Mouse (Mus musculus): ENCODE measurements at regions not wholly inside any gene's neighbourhood (a gene's known extent, or its start where the extent isn't known, plus 50 kb on each side); places are given as distances from the start of the nearest gene placed in this dataset.

- no peak for ATAC-seq (ENCODE audit: low FRiP score)
- no peaks in the 10 kb centered on the region for H3K27me3 ChIP-seq
- no peaks in the 10 kb centered on the region for H3K4me1 ChIP-seq (replicated peaks)
- H3K9ac ChIP-seq = no peak overlapping the region
- no peak overlapping the region for H3K4me2 ChIP-seq
- no peaks in the 10 kb centered on the region for H3K9me3 ChIP-seq
- H3K36me3 ChIP-seq = no peaks in the 10 kb centered on the region
- no peak overlapping the region for H3K4me3 ChIP-seq
- WGBS = 54% methylated on average over 3 of the region's 3 CpGs
- H3K27ac ChIP-seq = no peak overlapping the region
Observed at GRCm38 (mm10) chr19:54557984-54558383, 514.0 kb downstream of the Adra2a start.

- Histone ChIP-seq H3K36me3 (no peaks in the 10 kb centered on the region), H3K9me3 (no peaks in the 10 kb centered on the region), H3K27ac (no peak overlapping the region), H3K9ac (no peak overlapping the region), H3K4me2 (no peak overlapping the region), H3K4me1 (replicated peaks) (peaks cover 11% of the 10 kb centered on the region), H3K4me3 (no peak overlapping the region), H3K27me3 (no peaks in the 10 kb centered on the region)
- WGBS = 97% methylated on average over 2 of the region's 2 CpGs
- ATAC-seq (ENCODE audit: low FRiP score) = no peak
Observed at GRCm38 (mm10) chr19:54583574-54583973, 539.6 kb downstream of the Adra2a start.

GRCm38 (mm10) chr19:54584687-54585237, 540.8 kb downstream of the Adra2a start:
- Histone ChIP-seq H3K27ac (no peak overlapping the region), H3K4me3 (no peak overlapping the region), H3K9ac (no peak overlapping the region), H3K36me3 (no peaks in the 10 kb centered on the region), H3K27me3 (no peaks in the 10 kb centered on the region), H3K9me3 (no peaks in the 10 kb centered on the region), H3K4me2 (no peak overlapping the region), H3K4me1 (replicated peaks) (peaks cover 11% of the 10 kb centered on the region)
- WGBS = 48% methylated on average over 3 of the region's 3 CpGs
- ATAC-seq (ENCODE audit: low FRiP score) = no peak

GRCm38 (mm10) chr19:54585326-54585725, 541.4 kb downstream of the Adra2a start:
- no peak overlapping the region for H3K4me2 ChIP-seq
- H3K4me3 ChIP-seq = no peak overlapping the region
- peaks cover 11% of the 10 kb centered on the region for H3K4me1 ChIP-seq (replicated peaks)
- H3K27me3 ChIP-seq = no peaks in the 10 kb centered on the region
- H3K27ac ChIP-seq = no peak overlapping the region
- no peaks in the 10 kb centered on the region for H3K9me3 ChIP-seq
- WGBS = 65% methylated on average over 1 of the region's 1 CpGs
- no peak for ATAC-seq (ENCODE audit: low FRiP score)
- no peak overlapping the region for H3K9ac ChIP-seq
- H3K36me3 ChIP-seq = no peaks in the 10 kb centered on the region

GRCm38 (mm10) chr19:54603345-54603744, 523.7 kb downstream of the Gpam start:
- H3K4me2 ChIP-seq = no peak overlapping the region
- ATAC-seq (ENCODE audit: low FRiP score) = no peak
- H3K4me1 ChIP-seq (replicated peaks) = no peaks in the 10 kb centered on the region
- WGBS = 92% methylated on average over 6 of the region's 6 CpGs
- no peaks in the 10 kb centered on the region for H3K36me3 ChIP-seq
- H3K9me3 ChIP-seq = no peaks in the 10 kb centered on the region
- no peak overlapping the region for H3K27ac ChIP-seq
- H3K4me3 ChIP-seq = no peak overlapping the region
- H3K27me3 ChIP-seq = no peaks in the 10 kb centered on the region
- no peak overlapping the region for H3K9ac ChIP-seq

GRCm38 (mm10) chr19:54605346-54605745, 521.7 kb downstream of the Gpam start:
- Histone ChIP-seq H3K4me2 (no peak overlapping the region), H3K27me3 (no peaks in the 10 kb centered on the region), H3K27ac (no peak overlapping the region), H3K4me1 (replicated peaks) (no peaks in the 10 kb centered on the region), H3K4me3 (no peak overlapping the region), H3K36me3 (no peaks in the 10 kb centered on the region), H3K9ac (no peak overlapping the region), H3K9me3 (no peaks in the 10 kb centered on the region)
- WGBS = 26% methylated on average over 1 of the region's 1 CpGs
- no peak for ATAC-seq (ENCODE audit: low FRiP score)

- Histone ChIP-seq H3K4me3 (no peak overlapping the region), H3K4me2 (no peak overlapping the region), H3K27ac (no peak overlapping the region), H3K9ac (no peak overlapping the region), H3K9me3 (0 out of 2 replicates have a peak, but pooled peaks cover 6% of the 10 kb centered on the region), H3K4me1 (replicated peaks) (0 out of 2 replicates have a peak, but pooled peaks cover 8% of the 10 kb centered on the region), H3K27me3 (no peaks in the 10 kb centered on the region), H3K36me3 (no peaks in the 10 kb centered on the region)
- WGBS = 35% methylated on average over 4 of the region's 4 CpGs
- peak; percentile 66; the same call in 1 of the 2 replicates for ATAC-seq (ENCODE audit: low FRiP score)
Observed at GRCm38 (mm10) chr19:54616924-54617323, 510.1 kb downstream of the Gpam start.
